Mouse (Mus musculus) naive thymus-derived CD4-positive, alpha-beta T cell, adult 2 months (primary cell): ENCODE measurements around the gene Frat2.
"Not testable (repeated sequence)": the region's sequence is repeated elsewhere in the genome, so short reads cannot be mapped to it uniquely, and the experiment has no call there.

Experiments used
- DNase-seq: peaks from one replicate; pipeline ENCODE4 v3.0.0-alpha.2; 2011; ENCODE audit warnings: low read depth

Frat2 gene

GRCm38 (mm10) chr19:41847992-41848851 lies at the start of gene Frat2:
TSS of gene Frat2 (minus strand) at chr19:41848132.
- peak; percentile 97 for DNase-seq

GRCm38 (mm10) chr19:41896319-41896711 lies 48.4 kb upstream of the Frat2 start:
- DNase-seq: peak; percentile 26

GRCm38 (mm10) chr19:41895460-41896318 lies 47.8 kb upstream of the Frat2 start, which contains the start of gene Rrp12:
TSS of gene Rrp12 (minus strand) at chr19:41896173.
- peak; percentile 93 for DNase-seq

GRCm38 (mm10) chr19:41894959-41895358 lies 47.0 kb upstream of the Frat2 start:
- DNase-seq: peak; percentile 22

- DNase-seq: no peak
Measured at GRCm38 (mm10) chr19:41888191-41888590, 40.3 kb upstream of the Frat2 start.

GRCm38 (mm10) chr19:41883882-41884281 lies 36.0 kb upstream of the Frat2 start:
- no peak for DNase-seq

- no peak for DNase-seq
Measured at GRCm38 (mm10) chr19:41881842-41882241, 33.9 kb upstream of the Frat2 start.

GRCm38 (mm10) chr19:41874356-41874755 lies 26.4 kb upstream of the Frat2 start:
- peak; percentile 52 for DNase-seq

GRCm38 (mm10) chr19:41872285-41872684 lies 24.4 kb upstream of the Frat2 start:
- no peak for DNase-seq

GRCm38 (mm10) chr19:41869946-41870345 lies 22.0 kb upstream of the Frat2 start:
- DNase-seq: peak; percentile 46

GRCm38 (mm10) chr19:41869296-41869695 lies 21.4 kb upstream of the Frat2 start:
- DNase-seq: no peak

GRCm38 (mm10) chr19:41866707-41867106 lies 18.8 kb upstream of the Frat2 start:
- no peak for DNase-seq

- DNase-seq: no peak
Measured at GRCm38 (mm10) chr19:41857816-41858310, 9.9 kb upstream of the Frat2 start.

- no peak for DNase-seq
Measured at GRCm38 (mm10) chr19:41857086-41857762, 9.3 kb upstream of the Frat2 start.

GRCm38 (mm10) chr19:41852423-41852822 lies 4.5 kb upstream of the Frat2 start:
- DNase-seq: no peak

- no peak for DNase-seq
Measured at GRCm38 (mm10) chr19:41850719-41851543, 3.0 kb upstream of the Frat2 start.

GRCm38 (mm10) chr19:41850021-41850718 lies 2.2 kb upstream of the Frat2 start:
- DNase-seq: no peak

GRCm38 (mm10) chr19:41847614-41847991 lies 329 bp downstream of the Frat2 start:
- DNase-seq: not testable (repeated sequence)

GRCm38 (mm10) chr19:41847091-41847581 lies 796 bp downstream of the Frat2 start:
- peak; percentile 55 for DNase-seq

- DNase-seq: peak; percentile 46
Measured at GRCm38 (mm10) chr19:41846366-41847090, 1.4 kb downstream of the Frat2 start.
